Mouse (Mus musculus) left cerebral cortex, postnatal 4 days (tissue): Measurements from ENCODE around the gene Aldh3b1. TPM values are rescaled to one million over a fixed set of nuclear protein-coding genes. Genes with fewer than 3 reads are reported as not detected.

Experiments
- DNase-seq: peaks from one replicate; pipeline ENCODE4 v3.0.0-alpha.2; 2022
- intact Hi-C: fragments of 180-260 bp; cut with DNase I; formaldehyde crosslinking; loops from one replicate; pipeline ENCODE4 v1.15.1; 2025
- total RNA-seq, 2 experiments: library from RNA; stranded (reverse); gene quantifications; 2 replicates each; pipeline ENCODE4 v1.2.3; 2021

The Aldh3b1 gene
- total RNA-seq, 2 experiments from 2014 or later: 1.5 to 1.9 TPM

GRCm38 (mm10) chr19:3884325-3884990 lies 45.1 kb downstream of the Aldh3b1 start:
- DNase-seq: no peak
- intact Hi-C loops: no loop called here

- intact Hi-C loops: no loop called here
Observed at GRCm38 (mm10) chr19:3882214-3882613, 47.4 kb downstream of the Aldh3b1 start.

GRCm38 (mm10) chr19:3880054-3880848 lies 49.4 kb downstream of the Aldh3b1 start:
- intact Hi-C loops: no loop called here
- no peak for DNase-seq

More at GRCm38 (mm10) chr19:3882214-3882613, 47.4 kb downstream of the Aldh3b1 start:
- no peak for DNase-seq

GRCm38 (mm10) chr19:3875045-3875444 lies 54.6 kb downstream of the Aldh3b1 start:
- DNase-seq: no peak
- intact Hi-C loops: no loop called here

GRCm38 (mm10) chr19:3872373-3872772 lies 57.2 kb downstream of the Aldh3b1 start:
- peak; percentile 48 for DNase-seq
- intact Hi-C loops: no loop called here

GRCm38 (mm10) chr19:3871468-3871867 lies 58.1 kb downstream of the Aldh3b1 start:
- intact Hi-C loops: no loop called here
- DNase-seq: no peak

GRCm38 (mm10) chr19:3868290-3868689 lies 61.3 kb downstream of the Aldh3b1 start:
- intact Hi-C loops: no loop called here
- no peak for DNase-seq

- no peak for DNase-seq
- intact Hi-C loops: no loop called here
Observed at GRCm38 (mm10) chr19:3864960-3865359, 64.6 kb downstream of the Aldh3b1 start.

Other genes starting within 250 kb of the Aldh3b1 start
- gene Lrp5, start 243.2 kb downstream of the Aldh3b1 start, total RNA-seq: 10 to 100 TPM; 11.9 to 13.2 TPM
- 10 to 100 TPM; 38.8 to 40.6 TPM for gene 1810055G02Rik, start 221.5 kb downstream of the Aldh3b1 start, total RNA-seq
- 10 to 100 TPM; 89.1 to 90.7 TPM for gene Kmt5b, start 162.4 kb downstream of the Aldh3b1 start, total RNA-seq
- gene Chka, start 78.0 kb downstream of the Aldh3b1 start, total RNA-seq: 100 to 1,000 TPM in 1 of 2 experiments, 10 to 100 TPM in 1; 88.7 to 104 TPM
- 10 to 100 TPM; 24.0 to 27.9 TPM for gene Tcirg1, start 22.7 kb downstream of the Aldh3b1 start, total RNA-seq
- gene Ndufs8, start 17.0 kb downstream of the Aldh3b1 start, total RNA-seq: 100 to 1,000 TPM in 1 of 2 experiments, 10 to 100 TPM in 1; 94.0 to 102 TPM
- 1 to 10 TPM; 6.4 to 8.9 TPM for gene Unc93b1, start 5.4 kb upstream of the Aldh3b1 start, total RNA-seq
- not detected for gene Aldh3b3, start 28.8 kb upstream of the Aldh3b1 start, total RNA-seq
- under 1 TPM; 0.40 to 0.64 TPM for gene Aldh3b2, start 42.5 kb upstream of the Aldh3b1 start, total RNA-seq
- gene Acy3, start 56.8 kb upstream of the Aldh3b1 start, total RNA-seq: 1 to 10 TPM; 1.4 to 1.6 TPM
- gene Tbx10, start 62.9 kb upstream of the Aldh3b1 start, total RNA-seq: not detected
- gene Nudt8, start 70.8 kb upstream of the Aldh3b1 start, total RNA-seq: 10 to 100 TPM; 14.6 to 14.8 TPM
- 1 to 10 TPM; 4.1 to 4.8 TPM for gene Gm49405, start 70.8 kb upstream of the Aldh3b1 start, total RNA-seq
- gene Doc2g, start 73.5 kb upstream of the Aldh3b1 start, total RNA-seq: 1 to 10 TPM; 8.3 to 9.4 TPM
- 100 to 1,000 TPM; 185 to 196 TPM for gene Ndufv1, start 83.0 kb upstream of the Aldh3b1 start, total RNA-seq
- 100 to 1,000 TPM; 288 to 297 TPM for gene Gstp1, start 108.2 kb upstream of the Aldh3b1 start, total RNA-seq
- gene Gstp2, start 116.2 kb upstream of the Aldh3b1 start, total RNA-seq: 10 to 100 TPM; 27.2 to 31.6 TPM
- gene Gstp3, start 129.8 kb upstream of the Aldh3b1 start, total RNA-seq: not detected
- gene Cabp2, start 151.8 kb upstream of the Aldh3b1 start, total RNA-seq: not detected
- 10 to 100 TPM; 27.5 to 28.3 TPM for gene Cdk2ap2, start 167.4 kb upstream of the Aldh3b1 start, total RNA-seq
- 100 to 1,000 TPM; 185 to 187 TPM for gene Pitpnm1, start 170.2 kb upstream of the Aldh3b1 start, total RNA-seq
- gene Aip, start 196.1 kb upstream of the Aldh3b1 start, total RNA-seq: 10 to 100 TPM; 54.8 to 64.8 TPM
- not detected for gene Gpr152, start 210.0 kb upstream of the Aldh3b1 start, total RNA-seq
- gene Cabp4, start 214.2 kb upstream of the Aldh3b1 start, total RNA-seq: not detected
- 100 to 1,000 TPM in 1 of 2 experiments, 10 to 100 TPM in 1; 92.6 to 107 TPM for gene Coro1b, start 218.8 kb upstream of the Aldh3b1 start, total RNA-seq
- gene Ptprcap, start 223.8 kb upstream of the Aldh3b1 start, total RNA-seq: 1 to 10 TPM; 1.2 to 1.6 TPM
- gene Rps6kb2, start 233.5 kb upstream of the Aldh3b1 start, total RNA-seq: 10 to 100 TPM; 38.1 to 39.2 TPM
- 1 to 10 TPM; 2.4 to 3.1 TPM for gene Carns1, start 245.7 kb upstream of the Aldh3b1 start, total RNA-seq